Mouse (Mus musculus): ENCODE measurements around the gene Traf3ip1. TPM values are rescaled to one million over a fixed set of nuclear protein-coding genes. Genes with fewer than 3 reads are reported as not detected.

The Traf3ip1 gene
- polyA plus RNA-seq, 1 experiment from 2014 or later, result 8.7 TPM

DNA sequence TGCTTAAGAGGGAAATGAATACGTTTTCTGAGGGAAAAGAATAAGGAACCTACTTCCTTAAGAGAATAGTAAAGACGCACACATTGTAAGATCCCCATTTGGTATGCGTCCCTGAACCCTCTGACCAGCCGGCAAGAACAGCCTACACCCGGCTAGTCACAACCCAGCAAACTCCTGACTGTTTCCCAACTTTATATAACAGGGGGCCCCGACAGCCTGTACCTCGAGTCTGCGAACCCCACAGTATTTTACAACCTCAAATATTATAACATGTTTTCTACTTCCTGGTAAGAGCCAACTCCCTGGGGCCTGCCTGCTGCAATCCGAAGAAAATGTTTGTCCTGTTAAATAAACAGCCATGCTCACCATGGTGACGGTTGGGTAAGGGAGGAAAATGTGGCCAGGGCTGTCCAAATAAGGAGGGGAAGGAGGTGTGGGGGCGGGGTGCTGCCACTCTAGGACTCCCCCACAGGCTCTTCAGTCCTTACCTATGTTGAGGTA is 38.1 kb upstream of the Traf3ip1 start:
- Histone ChIP-seq H3K36me3 (no peaks in the 10 kb centered on the region), H3K27me3 (peaks cover 2% of the 10 kb centered on the region; the same call in 1 of the 2 replicates), H3K9ac (0 out of 2 replicates have a peak overlapping the region, but pooled peaks have one; percentile 8), H3K9me3 (no peaks in the 10 kb centered on the region), H3K4me1 (peaks cover 42% of the 10 kb centered on the region), H3K27ac (peak overlapping the region; percentile 3), H3K4me2 (peak overlapping the region; percentile 20; the same call in 1 of the 2 replicates), H3K4me3 (no peak overlapping the region)
- 35% methylated on average over 11 of the region's 11 CpGs for WGBS
- ATAC-seq (ENCODE audit: insufficient number of reproducible peaks, insufficient read depth, low FRiP score, low TSS enrichment, low read depth), result no peak

GRCm38 (mm10) chr1:91457116-91457515 is 37.3 kb upstream of the Traf3ip1 start:
- peak overlapping the region; percentile 88; the same call in 1 of the 2 replicates for H3K4me2 ChIP-seq
- H3K4me1 ChIP-seq, result peaks cover 42% of the 10 kb centered on the region
- H3K27me3 ChIP-seq, result peaks cover 2% of the 10 kb centered on the region; the same call in 1 of the 2 replicates
- H3K9ac ChIP-seq, result no peak overlapping the region
- ATAC-seq (ENCODE audit: insufficient number of reproducible peaks, insufficient read depth, low FRiP score, low TSS enrichment, low read depth), result no peak
- no peak overlapping the region for H3K4me3 ChIP-seq
- H3K27ac ChIP-seq, result no peak overlapping the region
- 91% methylated on average over 4 of the region's 4 CpGs for WGBS
- H3K9me3 ChIP-seq, result no peaks in the 10 kb centered on the region
- no peaks in the 10 kb centered on the region for H3K36me3 ChIP-seq

- H3K27ac ChIP-seq, result no peak overlapping the region; the same call in 1 of the 2 replicates
- peaks cover 2% of the 10 kb centered on the region; the same call in 1 of the 2 replicates for H3K27me3 ChIP-seq
- H3K9ac ChIP-seq, result no peak overlapping the region
- WGBS, result 73% methylated on average over 5 of the region's 5 CpGs
- no peak overlapping the region for H3K4me3 ChIP-seq
- no peaks in the 10 kb centered on the region for H3K36me3 ChIP-seq
- peak overlapping the region; percentile 88 for H3K4me2 ChIP-seq
- ATAC-seq (ENCODE audit: insufficient number of reproducible peaks, insufficient read depth, low FRiP score, low TSS enrichment, low read depth), result no peak
- peaks cover 42% of the 10 kb centered on the region for H3K4me1 ChIP-seq
- H3K9me3 ChIP-seq, result no peaks in the 10 kb centered on the region
Measured at GRCm38 (mm10) chr1:91457698-91458097, 36.7 kb upstream of the Traf3ip1 start.

GRCm38 (mm10) chr1:91458223-91458861 is 36.1 kb upstream of the Traf3ip1 start:
- peak overlapping the region; percentile 76 for H3K9ac ChIP-seq
- H3K4me3 ChIP-seq, result peak overlapping the region; percentile 81
- WGBS, result 14% methylated on average over 8 of the region's 8 CpGs
- no peaks in the 10 kb centered on the region for H3K36me3 ChIP-seq
- peak overlapping the region; percentile 23; the same call in 1 of the 2 replicates for H3K27ac ChIP-seq
- peaks cover 42% of the 10 kb centered on the region for H3K4me1 ChIP-seq
- peaks cover 2% of the 10 kb centered on the region; the same call in 1 of the 2 replicates for H3K27me3 ChIP-seq
- H3K4me2 ChIP-seq, result peak overlapping the region; percentile 88
- no peaks in the 10 kb centered on the region for H3K9me3 ChIP-seq
- no peak for ATAC-seq (ENCODE audit: insufficient number of reproducible peaks, insufficient read depth, low FRiP score, low TSS enrichment, low read depth)

DNA sequence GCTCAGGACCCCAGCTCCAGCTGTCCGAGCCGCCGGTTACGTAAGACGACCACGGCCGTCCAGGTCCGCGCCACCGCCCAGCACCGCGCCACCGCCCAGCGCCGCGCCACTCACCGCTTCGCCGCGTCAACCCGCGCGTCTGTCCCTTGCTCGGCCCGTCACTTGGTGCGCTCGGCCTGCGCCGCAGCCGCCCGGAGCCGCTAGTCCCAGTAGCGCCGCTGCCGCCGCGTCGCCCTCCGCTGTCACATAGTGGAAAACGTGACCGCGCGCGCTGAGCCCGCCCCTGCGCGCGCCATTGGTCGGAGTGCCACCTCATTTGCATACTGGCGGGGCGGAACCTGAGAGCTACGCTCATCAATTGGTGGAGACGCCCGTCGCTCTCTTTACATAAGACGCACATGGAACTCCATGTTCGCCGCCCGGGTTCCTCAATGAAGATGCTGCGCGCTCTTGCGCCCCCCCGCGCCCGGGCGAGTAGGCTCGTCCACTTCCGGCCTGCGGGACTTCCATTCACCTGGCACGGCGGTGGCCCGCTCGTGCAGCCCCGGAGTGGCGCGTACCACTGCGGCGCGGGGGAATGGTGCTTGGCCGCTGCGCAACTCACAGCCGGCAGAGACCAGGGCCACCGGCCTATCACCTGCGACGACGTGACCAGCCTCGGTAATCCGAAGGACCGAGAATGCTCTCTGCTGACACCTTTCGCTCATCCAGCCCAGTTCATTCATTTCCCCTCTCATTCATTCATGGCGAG is 35.2 kb upstream of the Traf3ip1 start, which contains the start of gene Per2:
Gene Per2, minus strand, starts transcription at position 266 of the 751 bp plus-strand sequence.
- peak within 1 kb of the TSS; percentile 81 for H3K4me3 ChIP-seq
- H3K4me1 ChIP-seq, result peaks cover 42% of the 10 kb centered on the region
- no peaks in the 10 kb centered on the region for H3K9me3 ChIP-seq
- H3K9ac ChIP-seq, result peak within 1 kb of the TSS; percentile 76
- under 1% methylated on average over 73 of the region's 91 CpGs for WGBS
- no peaks in the 10 kb centered on the region for H3K36me3 ChIP-seq
- ATAC-seq (ENCODE audit: insufficient number of reproducible peaks, insufficient read depth, low FRiP score, low TSS enrichment, low read depth), result peak; percentile 94
- H3K27ac ChIP-seq, result peak within 1 kb of the TSS; percentile 23; the same call in 1 of the 2 replicates
- peak within 1 kb of the TSS; percentile 88 for H3K4me2 ChIP-seq
- peaks cover 2% of the 10 kb centered on the region; the same call in 1 of the 2 replicates for H3K27me3 ChIP-seq

DNA sequence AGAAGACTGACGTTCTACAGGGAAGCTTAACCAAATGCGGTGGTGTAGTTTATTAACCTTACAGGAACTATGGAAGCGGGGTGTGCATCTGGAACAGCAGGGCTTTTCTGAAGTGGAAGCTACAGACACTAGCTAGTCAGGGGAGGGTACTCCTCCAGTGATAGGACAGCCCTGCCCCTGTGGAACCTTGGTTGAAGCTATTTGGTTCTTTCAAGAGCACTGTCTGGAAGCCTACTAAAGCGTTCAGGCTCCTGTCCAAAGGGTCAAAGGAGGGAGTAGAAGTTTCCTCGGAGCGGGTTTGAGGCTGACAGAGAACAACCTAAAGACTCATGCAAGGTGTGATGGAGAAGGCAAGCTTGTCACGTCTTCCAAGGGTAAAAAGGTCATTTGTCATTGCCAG is 34.4 kb upstream of the Traf3ip1 start:
- Histone ChIP-seq H3K9me3 (no peaks in the 10 kb centered on the region), H3K36me3 (no peaks in the 10 kb centered on the region), H3K27me3 (peaks cover 2% of the 10 kb centered on the region; the same call in 1 of the 2 replicates), H3K27ac (no peak overlapping the region), H3K4me3 (peak overlapping the region; percentile 81), H3K9ac (peak overlapping the region; percentile 68), H3K4me1 (peaks cover 45% of the 10 kb centered on the region), H3K4me2 (peak overlapping the region; percentile 88)
- no peak for ATAC-seq (ENCODE audit: insufficient number of reproducible peaks, insufficient read depth, low FRiP score, low TSS enrichment, low read depth)
- 39% methylated on average over 7 of the region's 7 CpGs for WGBS

DNA sequence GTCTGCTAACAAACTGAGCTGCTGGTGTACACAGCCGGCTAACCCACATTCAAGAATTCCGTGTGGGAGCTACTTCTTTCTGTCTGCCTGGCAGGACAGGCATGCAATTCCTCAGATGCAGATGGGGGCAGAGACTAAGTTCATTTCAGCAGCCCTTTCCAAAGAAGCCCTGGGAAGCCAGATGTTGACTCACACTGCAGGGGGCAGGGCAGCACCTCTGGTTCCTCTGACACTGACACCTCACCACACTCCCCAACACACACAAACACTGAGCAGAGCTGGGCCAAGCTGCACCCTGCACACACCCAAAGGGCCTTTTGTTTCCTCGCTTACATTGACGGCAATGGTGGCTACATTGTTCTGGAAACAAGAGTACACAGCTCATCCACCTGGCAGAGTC is 33.9 kb upstream of the Traf3ip1 start:
- H3K4me3 ChIP-seq, result no peak overlapping the region
- ATAC-seq (ENCODE audit: insufficient number of reproducible peaks, insufficient read depth, low FRiP score, low TSS enrichment, low read depth), result no peak
- WGBS, result 41% methylated on average over 4 of the region's 4 CpGs
- no peak overlapping the region for H3K4me2 ChIP-seq
- peaks cover 2% of the 10 kb centered on the region; the same call in 1 of the 2 replicates for H3K27me3 ChIP-seq
- no peak overlapping the region for H3K27ac ChIP-seq
- H3K4me1 ChIP-seq, result peaks cover 46% of the 10 kb centered on the region
- H3K36me3 ChIP-seq, result no peaks in the 10 kb centered on the region
- no peaks in the 10 kb centered on the region for H3K9me3 ChIP-seq
- no peak overlapping the region for H3K9ac ChIP-seq

DNA sequence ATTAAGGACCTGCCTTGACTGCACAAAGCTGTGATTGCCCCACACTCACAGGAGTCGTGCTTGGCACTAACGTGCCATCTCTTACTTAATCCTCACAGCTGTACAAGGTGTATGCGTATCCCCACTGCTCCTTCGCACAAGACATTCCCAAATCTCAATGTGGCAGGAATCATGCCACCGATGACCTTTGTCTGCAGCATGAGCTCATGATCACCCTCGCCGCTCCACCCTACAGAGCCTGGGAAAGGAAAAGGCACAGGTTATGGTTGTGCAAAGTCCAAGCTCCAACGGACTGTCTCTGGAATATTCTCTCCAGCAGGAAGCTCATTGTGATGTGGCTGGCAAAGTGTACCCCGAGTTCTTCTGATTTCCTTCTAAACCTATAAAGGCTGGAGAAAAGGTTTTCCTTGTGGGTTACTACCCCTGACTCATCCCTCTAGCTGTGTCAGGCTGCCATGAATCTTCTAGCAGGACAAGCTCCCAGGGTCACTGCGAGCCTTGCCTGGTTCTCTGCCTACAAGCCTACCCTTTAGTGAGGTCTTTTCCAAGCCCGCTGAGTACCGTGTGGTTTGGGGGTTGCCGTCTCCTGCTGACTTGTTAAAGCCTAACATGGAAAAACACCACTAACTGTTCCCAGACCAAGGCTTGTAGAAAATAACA is 31.0 kb upstream of the Traf3ip1 start:
- 83% methylated on average over 13 of the region's 13 CpGs for WGBS
- H3K27ac ChIP-seq, result no peak overlapping the region
- peaks cover 23% of the 10 kb centered on the region for H3K4me1 ChIP-seq
- H3K9ac ChIP-seq, result no peak overlapping the region
- H3K9me3 ChIP-seq, result no peaks in the 10 kb centered on the region
- H3K4me3 ChIP-seq, result no peak overlapping the region
- no peak overlapping the region for H3K4me2 ChIP-seq
- H3K27me3 ChIP-seq, result no peaks in the 10 kb centered on the region; the same call in 1 of the 2 replicates
- no peaks in the 10 kb centered on the region for H3K36me3 ChIP-seq
- ATAC-seq (ENCODE audit: insufficient number of reproducible peaks, insufficient read depth, low FRiP score, low TSS enrichment, low read depth), result no peak

- Histone ChIP-seq H3K27me3 (no peaks in the 10 kb centered on the region), H3K36me3 (no peaks in the 10 kb centered on the region), H3K4me3 (no peak overlapping the region), H3K9me3 (no peaks in the 10 kb centered on the region), H3K27ac (no peak overlapping the region), H3K4me1 (peaks cover 18% of the 10 kb centered on the region), H3K9ac (no peak overlapping the region), H3K4me2 (no peak overlapping the region)
- 52% methylated on average over 5 of the region's 5 CpGs for WGBS
- ATAC-seq (ENCODE audit: insufficient number of reproducible peaks, insufficient read depth, low FRiP score, low TSS enrichment, low read depth), result no peak
Measured at GRCm38 (mm10) chr1:91464436-91464835, 30.0 kb upstream of the Traf3ip1 start.

DNA sequence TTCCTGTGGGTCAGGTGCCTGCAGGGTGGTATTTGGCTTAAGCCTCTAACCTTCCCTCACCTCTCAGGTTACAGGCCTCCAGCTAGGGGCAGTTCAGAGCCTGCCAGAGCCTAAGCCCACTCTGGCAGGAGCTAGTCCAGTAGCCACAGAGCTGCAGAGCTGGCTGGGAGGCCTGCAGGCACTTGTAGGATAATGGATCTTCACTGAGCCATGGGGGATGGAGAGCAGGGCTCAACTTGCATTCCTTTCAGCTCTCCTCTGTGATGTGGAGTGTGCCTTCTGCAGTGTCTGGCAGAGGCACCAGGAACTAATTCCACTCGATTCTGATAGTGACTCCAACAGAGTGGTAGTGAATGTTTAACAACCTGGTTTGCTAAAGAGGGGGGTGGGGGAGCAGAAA is 29.2 kb upstream of the Traf3ip1 start:
- no peak overlapping the region for H3K4me2 ChIP-seq
- ATAC-seq (ENCODE audit: insufficient number of reproducible peaks, insufficient read depth, low FRiP score, low TSS enrichment, low read depth), result 0 out of 2 replicates have a peak, but pooled peaks have one; percentile 32

GRCm38 (mm10) chr1:91466186-91466585 is 28.3 kb upstream of the Traf3ip1 start:
- H3K4me3 ChIP-seq, result no peak overlapping the region
- H3K27ac ChIP-seq, result no peak overlapping the region
- WGBS, result 77% methylated on average over 6 of the region's 6 CpGs
- no peak for ATAC-seq (ENCODE audit: insufficient number of reproducible peaks, insufficient read depth, low FRiP score, low TSS enrichment, low read depth)
- H3K27me3 ChIP-seq, result no peaks in the 10 kb centered on the region
- no peak overlapping the region for H3K4me2 ChIP-seq
- H3K9me3 ChIP-seq, result no peaks in the 10 kb centered on the region
- H3K4me1 ChIP-seq, result peaks cover 6% of the 10 kb centered on the region; the same call in 1 of the 2 replicates
- H3K36me3 ChIP-seq, result no peaks in the 10 kb centered on the region
- no peak overlapping the region for H3K9ac ChIP-seq

More for the DNA sequence above, 29.2 kb upstream of the Traf3ip1 start:
- WGBS, result 9% methylated on average over 1 of the region's 1 CpGs
- Histone ChIP-seq H3K36me3 (no peaks in the 10 kb centered on the region), H3K4me3 (no peak overlapping the region), H3K27ac (no peak overlapping the region), H3K9ac (no peak overlapping the region), H3K4me1 (peaks cover 10% of the 10 kb centered on the region), H3K27me3 (no peaks in the 10 kb centered on the region), H3K9me3 (no peaks in the 10 kb centered on the region)

Measured in embryonic facial prominence, embryonic 13.5 days (tissue).